Mouse (Mus musculus) hindbrain, postnatal 0 days (tissue): ENCODE measurements around the gene Kcnj8. TPM values are rescaled to one million over a fixed set of nuclear protein-coding genes. Genes with fewer than 3 reads are reported as not detected.

Experiments
- ATAC-seq: fragments of 200-750 bp; cut with Nextera tagmentation; 2 replicates; pipeline ENCODE4 v1.8.0; 2017; ENCODE audit warnings: mild to moderate bottlenecking, moderate TSS enrichment, moderate library complexity
- DNase-seq: peaks from one replicate; pipeline ENCODE4 v3.0.0-alpha.2; 2015; ENCODE audit warnings: low spot score
- H3K27ac ChIP-seq: fragments of 300-500 bp; sonication (generic); 2 replicates; pipeline ENCODE4 v1.5.1; 2014; ENCODE audit warnings: mild to moderate bottlenecking
- H3K27me3 ChIP-seq: fragments of 300-500 bp; sonication (generic); 2 replicates; pipeline ENCODE4 v1.6.1; 2014; ENCODE audit warnings: low read length, mixed read lengths; ENCODE audit not compliant: insufficient read depth
- H3K36me3 ChIP-seq: fragments of 300-500 bp; sonication (generic); 2 replicates; pipeline ENCODE4 v1.6.1; 2014; ENCODE audit warnings: low read length, mixed read lengths; ENCODE audit not compliant: insufficient read depth
- H3K4me1 ChIP-seq: fragments of 300-500 bp; sonication (generic); 2 replicates; pipeline ENCODE4 v1.6.1; 2014; ENCODE audit warnings: antibody characterized with exemption, low read length, mixed read lengths; ENCODE audit not compliant: insufficient read depth
- H3K4me2 ChIP-seq: fragments of 300-500 bp; sonication (generic); 2 replicates; pipeline ENCODE4 v1.6.1; 2014; ENCODE audit warnings: low read depth, mild to moderate bottlenecking, low read length, moderate library complexity, mixed read lengths
- H3K4me3 ChIP-seq: fragments of 300-500 bp; sonication (generic); 2 replicates; pipeline ENCODE4 v1.5.1; 2014; ENCODE audit warnings: low read length
- H3K9ac ChIP-seq: fragments of 300-500 bp; sonication (generic); replicated peaks from 2 replicates; pipeline ENCODE4 v1.6.1; 2014; ENCODE audit warnings: mild to moderate bottlenecking, low read length, moderate library complexity, mixed read lengths
- H3K9me3 ChIP-seq: fragments of 300-500 bp; sonication (generic); 2 replicates; pipeline ENCODE4 v1.6.1; 2016; ENCODE audit warnings: low read length, mixed read lengths
- CTCF ChIP-seq: IDR thresholded peaks from 2 replicates; pipeline ENCODE4 v1.5.1; 2016; ENCODE audit warnings: antibody characterized with exemption, control low read depth, low read depth
- WGBS: fragments of 180-500 bp; shearing (Covaris S2); extraction: QIAGEN DNeasy Blood & Tissue Kit; methylation state at CpG from one replicate; pipeline ENCODE4 v1.1.7; 2014; 5-methylcytosine and 5-hydroxymethylcytosine counted together
- polyA plus RNA-seq: library from polyadenylated mRNA; unstranded; fragments of >200 nt; fragmentation: Nextera tagmentation; extraction: Ambion mirVana; gene quantifications from 2 replicates; pipeline ENCODE4 v1.2.1, GENCODE M21; 2015
- total RNA-seq: library from RNA; depleted of rRNA; stranded (reverse); fragments of >200 nt; gene quantifications from 2 replicates; pipeline ENCODE4 v1.2.3, GENCODE M21; 2014

The Kcnj8 gene
- total and polyA plus RNA-seq, 2 experiments from 2014 or later, result 7.7 to 10.1 TPM

- 69% methylated on average over 4 of the region's 4 CpGs for WGBS
Observed at GRCm38 (mm10) chr6:142550871-142551270, 20.5 kb downstream of the Kcnj8 start.

GRCm38 (mm10) chr6:142548377-142548776, 23.0 kb downstream of the Kcnj8 start:
- no peak for TF ChIP-seq CTCF
- H3K9ac ChIP-seq, result no peak overlapping the region
- H3K27ac ChIP-seq, result no peak overlapping the region
- DNase-seq, result no peak
- no peak overlapping the region for H3K4me2 ChIP-seq
- no peaks in the 10 kb centered on the region for H3K9me3 ChIP-seq
- no peak for ATAC-seq
- no peak overlapping the region for H3K4me3 ChIP-seq
- H3K27me3 ChIP-seq, result no peaks in the 10 kb centered on the region
- WGBS, result 84% methylated on average over 2 of the region's 2 CpGs
- H3K36me3 ChIP-seq, result no peaks in the 10 kb centered on the region
- no peaks in the 10 kb centered on the region for H3K4me1 ChIP-seq

More at GRCm38 (mm10) chr6:142550871-142551270, 20.5 kb downstream of the Kcnj8 start:
- ATAC-seq (no peak), DNase-seq (no peak)
- Histone ChIP-seq H3K36me3 (no peaks in the 10 kb centered on the region), H3K9ac (no peak overlapping the region), H3K4me2 (no peak overlapping the region), H3K9me3 (no peaks in the 10 kb centered on the region), H3K27ac (no peak overlapping the region), H3K4me1 (no peaks in the 10 kb centered on the region), H3K4me3 (no peak overlapping the region), H3K27me3 (no peaks in the 10 kb centered on the region)
- no peak for TF ChIP-seq CTCF

GRCm38 (mm10) chr6:142545132-142545531, 26.3 kb downstream of the Kcnj8 start:
- WGBS, result 57% methylated on average over 14 of the region's 14 CpGs
- Histone ChIP-seq H3K36me3 (no peaks in the 10 kb centered on the region), H3K4me2 (peak overlapping the region; percentile 19), H3K27me3 (no peaks in the 10 kb centered on the region), H3K4me3 (no peak overlapping the region), H3K4me1 (no peaks in the 10 kb centered on the region), H3K9me3 (no peaks in the 10 kb centered on the region), H3K9ac (no peak overlapping the region), H3K27ac (no peak overlapping the region)
- DNase-seq (peak; percentile 14), ATAC-seq (no peak)
- no peak for TF ChIP-seq CTCF

- H3K9ac ChIP-seq, result no peak overlapping the region
- H3K4me3 ChIP-seq, result no peak overlapping the region
- H3K36me3 ChIP-seq, result no peaks in the 10 kb centered on the region
- DNase-seq, result no peak
- no peaks in the 10 kb centered on the region for H3K4me1 ChIP-seq
- ATAC-seq, result no peak
- H3K4me2 ChIP-seq, result no peak overlapping the region
- no peaks in the 10 kb centered on the region for H3K9me3 ChIP-seq
- no peak for TF ChIP-seq CTCF
- 82% methylated on average over 4 of the region's 4 CpGs for WGBS
- no peak overlapping the region for H3K27ac ChIP-seq
- H3K27me3 ChIP-seq, result no peaks in the 10 kb centered on the region
Observed at GRCm38 (mm10) chr6:142543648-142544047, 27.8 kb downstream of the Kcnj8 start.

GRCm38 (mm10) chr6:142542800-142543175, 28.6 kb downstream of the Kcnj8 start:
- Histone ChIP-seq H3K9ac (no peak overlapping the region), H3K27me3 (no peaks in the 10 kb centered on the region), H3K27ac (no peak overlapping the region), H3K4me2 (no peak overlapping the region), H3K4me3 (no peak overlapping the region), H3K36me3 (no peaks in the 10 kb centered on the region), H3K9me3 (no peaks in the 10 kb centered on the region), H3K4me1 (no peaks in the 10 kb centered on the region)
- no peak for TF ChIP-seq CTCF
- WGBS, result 85% methylated on average over 6 of the region's 6 CpGs
- ATAC-seq (no peak), DNase-seq (no peak)

GRCm38 (mm10) chr6:142542082-142542799, 29.2 kb downstream of the Kcnj8 start:
- H3K4me2 ChIP-seq, result no peak overlapping the region
- no peak overlapping the region for H3K9ac ChIP-seq
- H3K27ac ChIP-seq, result no peak overlapping the region
- WGBS, result 83% methylated on average over 8 of the region's 8 CpGs
- H3K27me3 ChIP-seq, result no peaks in the 10 kb centered on the region
- ATAC-seq (no peak), DNase-seq (no peak)
- H3K4me3 ChIP-seq, result no peak overlapping the region
- no peaks in the 10 kb centered on the region for H3K36me3 ChIP-seq
- H3K9me3 ChIP-seq, result no peaks in the 10 kb centered on the region
- no peak for TF ChIP-seq CTCF
- no peaks in the 10 kb centered on the region for H3K4me1 ChIP-seq

- no peaks in the 10 kb centered on the region for H3K4me1 ChIP-seq
- no peak overlapping the region for H3K4me2 ChIP-seq
- H3K4me3 ChIP-seq, result no peak overlapping the region
- H3K27me3 ChIP-seq, result no peaks in the 10 kb centered on the region
- ATAC-seq, result no peak
- 89% methylated on average over 10 of the region's 10 CpGs for WGBS
- no peak overlapping the region for H3K27ac ChIP-seq
- no peaks in the 10 kb centered on the region for H3K9me3 ChIP-seq
- H3K36me3 ChIP-seq, result no peaks in the 10 kb centered on the region
- H3K9ac ChIP-seq, result no peak overlapping the region
- no peak for DNase-seq
- no peak for TF ChIP-seq CTCF
Observed at GRCm38 (mm10) chr6:142540561-142541160, 30.8 kb downstream of the Kcnj8 start.
